Mouse (Mus musculus): ENCODE measurements around the gene Nr2c2ap. TPM values are rescaled to one million over a fixed set of nuclear protein-coding genes. Genes with fewer than 3 reads are reported as not detected.

Gene Nr2c2ap
- polyA plus RNA-seq, 1 experiment from 2014 or later: 14.9 TPM

DNA sequence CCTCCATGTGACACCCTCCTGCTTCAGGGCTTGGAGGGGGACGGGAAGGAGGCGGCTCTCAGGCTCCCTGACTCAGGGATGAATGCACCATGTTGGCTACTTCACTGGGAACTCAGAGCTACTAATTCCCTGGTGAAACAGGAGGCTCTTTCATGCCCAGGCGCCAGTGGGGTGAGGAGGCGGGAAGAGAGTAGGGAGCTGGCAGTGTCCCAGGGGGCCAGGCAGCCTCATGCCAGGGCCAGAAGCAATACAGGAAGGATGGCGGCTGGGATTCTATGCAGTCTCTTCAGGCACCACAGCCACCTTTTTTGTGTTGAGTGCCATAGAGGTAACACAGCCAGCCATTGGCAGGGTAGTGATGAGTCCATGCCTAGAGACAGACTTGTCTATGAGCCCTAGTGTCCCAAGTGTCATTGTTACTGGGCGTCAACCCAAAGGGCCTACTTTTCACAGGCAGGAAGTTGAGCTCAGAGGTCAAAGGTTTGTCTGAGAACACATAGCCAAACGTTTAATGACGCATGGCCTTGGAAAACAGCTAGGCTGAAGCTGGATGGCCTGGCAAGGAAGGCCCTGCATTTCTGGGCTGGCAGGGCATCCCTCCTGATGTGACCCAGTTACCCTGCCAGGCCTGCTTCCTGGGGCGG is 1.7 kb upstream of the Nr2c2ap start:
- no peak overlapping the region for H3K4me3 ChIP-seq (ENCODE audit: low read depth, low read length)
- ATAC-seq: peak; percentile 43
- H3K9me3 ChIP-seq (ENCODE audit: low read length): no peaks in the 10 kb centered on the region
- H3K27ac ChIP-seq (ENCODE audit: low read depth): peak overlapping the region; percentile 34
- H3K4me2 ChIP-seq (ENCODE audit: low read depth, low read length): no peak overlapping the region
- WGBS (ENCODE audit: insufficient replicate concordance): 71% methylated on average over 9 of the region's 9 CpGs
- no peak overlapping the region for H3K9ac ChIP-seq (replicated peaks)
- DNase-seq: no peak
- H3K36me3 ChIP-seq (replicated peaks; ENCODE audit: insufficient read depth, low read length): peaks cover 6% of the 10 kb centered on the region
- H3K4me1 ChIP-seq (ENCODE audit: insufficient read depth): peaks cover 17% of the 10 kb centered on the region
- no peaks in the 10 kb centered on the region for H3K27me3 ChIP-seq (ENCODE audit: insufficient read depth, low read length)
- TF ChIP-seq EP300 (IDR thresholded peaks at IDR 0.05; ENCODE audit: low read depth) (no peak), CTCF (IDR thresholded peaks at IDR 0.05; ENCODE audit: low read depth) (no peak)

DNA sequence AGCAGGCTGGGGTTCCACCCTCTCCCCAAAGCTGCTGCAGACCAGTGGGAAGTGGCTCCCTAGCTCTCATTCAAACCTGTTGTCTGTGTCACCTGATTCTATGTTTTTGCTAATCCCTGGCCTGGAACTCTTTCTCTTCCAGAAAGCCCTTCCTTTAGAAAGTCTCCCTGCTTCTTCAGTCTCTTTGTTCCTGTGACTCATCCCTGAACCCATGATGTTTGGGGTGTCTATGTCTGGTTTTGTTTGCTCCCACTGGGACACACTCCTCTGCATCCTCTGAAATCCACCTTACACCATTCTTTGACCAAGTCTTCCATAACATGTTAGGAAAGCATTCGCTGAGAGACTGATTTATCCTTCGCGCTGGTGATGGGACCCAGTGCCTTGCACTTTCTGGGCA is 1.1 kb upstream of the Nr2c2ap start:
- DNase-seq (no peak), ATAC-seq (no peak)
- Histone ChIP-seq H3K4me2 (ENCODE audit: low read depth, low read length) (no peak overlapping the region), H3K9me3 (ENCODE audit: low read length) (no peaks in the 10 kb centered on the region), H3K27ac (ENCODE audit: low read depth) (0 out of 2 replicates have a peak overlapping the region, but pooled peaks have one; percentile 29), H3K4me1 (ENCODE audit: insufficient read depth) (peaks cover 17% of the 10 kb centered on the region), H3K36me3 (replicated peaks; ENCODE audit: insufficient read depth, low read length) (peaks cover 7% of the 10 kb centered on the region), H3K9ac (replicated peaks) (no peak overlapping the region), H3K4me3 (ENCODE audit: low read depth, low read length) (no peak overlapping the region), H3K27me3 (ENCODE audit: insufficient read depth, low read length) (no peaks in the 10 kb centered on the region)
- TF ChIP-seq CTCF (IDR thresholded peaks at IDR 0.05; ENCODE audit: low read depth): no peak
- no peak for TF ChIP-seq EP300 (IDR thresholded peaks at IDR 0.05; ENCODE audit: low read depth)
- WGBS (ENCODE audit: insufficient replicate concordance): 84% methylated on average over 3 of the region's 3 CpGs

DNA sequence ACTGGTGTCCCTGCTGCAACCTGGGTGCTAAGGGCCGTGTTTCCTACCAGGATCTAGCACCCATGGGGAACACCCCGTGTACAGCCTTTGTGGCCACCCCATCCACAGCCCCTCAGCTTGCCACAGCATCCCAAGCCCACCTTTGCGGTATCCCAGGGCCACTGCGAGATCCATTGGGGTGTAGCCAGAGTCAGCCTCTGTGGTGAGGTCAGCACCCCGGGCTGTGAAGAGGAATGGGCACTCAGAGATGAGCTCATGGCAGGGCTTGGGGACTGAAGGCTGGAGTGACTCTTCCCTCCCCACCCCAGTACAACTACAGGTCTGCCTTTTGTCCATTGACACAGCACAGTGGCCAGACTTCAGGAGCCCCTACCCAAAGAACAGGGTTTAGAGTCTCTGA is 3.0 kb downstream of the Nr2c2ap start:
- DNase-seq (no peak), ATAC-seq (no peak)
- Histone ChIP-seq H3K9ac (replicated peaks) (no peak overlapping the region), H3K27ac (ENCODE audit: low read depth) (no peak overlapping the region), H3K9me3 (ENCODE audit: low read length) (no peaks in the 10 kb centered on the region), H3K27me3 (ENCODE audit: insufficient read depth, low read length) (no peaks in the 10 kb centered on the region), H3K4me2 (ENCODE audit: low read depth, low read length) (no peak overlapping the region), H3K4me1 (ENCODE audit: insufficient read depth) (peaks cover 27% of the 10 kb centered on the region), H3K4me3 (ENCODE audit: low read depth, low read length) (no peak overlapping the region), H3K36me3 (replicated peaks; ENCODE audit: insufficient read depth, low read length) (peaks cover 14% of the 10 kb centered on the region)
- TF ChIP-seq CTCF (IDR thresholded peaks at IDR 0.05; ENCODE audit: low read depth) (no peak), EP300 (IDR thresholded peaks at IDR 0.05; ENCODE audit: low read depth) (no peak)
- 85% methylated on average over 5 of the region's 5 CpGs for WGBS (ENCODE audit: insufficient replicate concordance)

DNA sequence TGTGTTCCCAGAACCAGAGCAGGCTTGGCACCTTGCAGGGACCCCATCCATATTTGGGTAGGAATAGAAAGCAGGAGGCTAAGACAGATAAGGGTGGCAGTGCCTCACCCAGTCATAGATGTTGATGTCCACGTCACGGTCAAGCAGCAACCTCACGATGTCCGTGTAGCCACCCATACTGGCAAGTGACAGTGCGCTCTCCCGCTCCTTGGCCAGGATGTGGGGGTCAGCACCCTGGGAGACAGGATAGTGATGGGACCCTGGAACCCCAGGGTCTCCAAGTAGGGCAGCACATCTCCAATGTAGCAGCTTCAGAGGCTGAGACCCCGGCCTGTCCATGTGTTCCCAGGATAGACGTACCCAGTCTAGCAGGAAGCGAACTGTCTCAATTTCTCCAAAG is 3.8 kb downstream of the Nr2c2ap start:
- Histone ChIP-seq H3K9me3 (ENCODE audit: low read length) (no peaks in the 10 kb centered on the region), H3K9ac (replicated peaks) (no peak overlapping the region), H3K36me3 (replicated peaks; ENCODE audit: insufficient read depth, low read length) (peaks cover 14% of the 10 kb centered on the region), H3K4me2 (ENCODE audit: low read depth, low read length) (no peak overlapping the region), H3K4me3 (ENCODE audit: low read depth, low read length) (no peak overlapping the region), H3K27ac (ENCODE audit: low read depth) (no peak overlapping the region), H3K4me1 (ENCODE audit: insufficient read depth) (peaks cover 19% of the 10 kb centered on the region), H3K27me3 (ENCODE audit: insufficient read depth, low read length) (no peaks in the 10 kb centered on the region)
- WGBS (ENCODE audit: insufficient replicate concordance): 88% methylated on average over 9 of the region's 9 CpGs
- ATAC-seq (no peak), DNase-seq (no peak)
- TF ChIP-seq CTCF (IDR thresholded peaks at IDR 0.05; ENCODE audit: low read depth) (no peak), EP300 (IDR thresholded peaks at IDR 0.05; ENCODE audit: low read depth) (no peak)

DNA sequence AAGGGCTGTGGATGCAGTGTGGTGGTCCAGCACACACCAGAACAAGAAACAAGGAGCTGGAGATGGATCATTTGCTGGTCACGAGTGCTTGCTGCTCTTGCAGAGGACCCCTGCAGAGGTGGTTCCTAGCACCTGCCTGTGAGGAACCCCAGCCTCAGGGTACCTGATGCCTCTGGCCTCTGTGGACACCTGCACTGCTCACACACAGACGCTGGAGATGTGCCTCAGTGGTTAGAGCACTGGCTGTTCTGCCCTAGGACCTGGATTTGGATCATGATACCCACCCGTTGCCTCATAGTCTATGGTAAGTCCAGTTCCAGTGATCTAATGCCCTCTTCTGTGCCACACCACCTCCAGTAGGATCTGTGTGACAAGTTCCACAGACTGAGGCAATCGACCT is 5.5 kb downstream of the Nr2c2ap start:
- Histone ChIP-seq H3K4me1 (ENCODE audit: insufficient read depth) (peaks cover 26% of the 10 kb centered on the region), H3K4me2 (ENCODE audit: low read depth, low read length) (no peak overlapping the region), H3K4me3 (ENCODE audit: low read depth, low read length) (no peak overlapping the region), H3K9me3 (ENCODE audit: low read length) (no peaks in the 10 kb centered on the region), H3K27me3 (ENCODE audit: insufficient read depth, low read length) (no peaks in the 10 kb centered on the region), H3K36me3 (replicated peaks; ENCODE audit: insufficient read depth, low read length) (peaks cover 14% of the 10 kb centered on the region), H3K27ac (ENCODE audit: low read depth) (no peak overlapping the region), H3K9ac (replicated peaks) (no peak overlapping the region)
- WGBS (ENCODE audit: insufficient replicate concordance): 81% methylated on average over 4 of the region's 4 CpGs
- TF ChIP-seq CTCF (IDR thresholded peaks at IDR 0.05; ENCODE audit: low read depth): no peak
- no peak for TF ChIP-seq EP300 (IDR thresholded peaks at IDR 0.05; ENCODE audit: low read depth)
- DNase-seq (no peak), ATAC-seq (no peak)

DNA sequence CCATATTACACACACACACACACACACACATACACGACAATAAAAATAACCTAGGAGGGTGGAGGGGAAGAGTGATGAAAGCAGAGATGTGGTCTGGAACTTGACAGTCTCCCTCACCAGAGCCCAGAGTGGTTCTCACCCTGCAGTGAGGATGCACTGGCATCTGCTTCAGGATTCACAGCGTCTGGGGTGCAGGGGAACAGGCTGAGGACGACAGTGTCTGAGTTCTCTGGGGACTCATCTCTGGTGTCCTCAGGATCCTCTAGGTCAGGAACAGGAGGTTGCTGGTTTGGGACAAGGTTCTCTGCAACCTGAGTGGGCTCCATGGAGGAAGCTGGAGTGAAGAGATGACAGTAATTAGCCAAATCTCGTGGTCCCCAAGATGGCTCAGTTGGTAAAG is 6.8 kb downstream of the Nr2c2ap start:
- no peak overlapping the region for H3K4me3 ChIP-seq (ENCODE audit: low read depth, low read length)
- H3K4me1 ChIP-seq (ENCODE audit: insufficient read depth): peaks cover 21% of the 10 kb centered on the region
- peak overlapping the region; percentile 80; the same call in 1 of the 2 replicates for H3K27ac ChIP-seq (ENCODE audit: low read depth)
- DNase-seq (no peak), ATAC-seq (no peak)
- TF ChIP-seq CTCF (IDR thresholded peaks at IDR 0.05; ENCODE audit: low read depth): no peak
- no peak for TF ChIP-seq EP300 (IDR thresholded peaks at IDR 0.05; ENCODE audit: low read depth)
- peak overlapping the region; percentile 67 for H3K9ac ChIP-seq (replicated peaks)
- 79% methylated on average over 4 of the region's 4 CpGs for WGBS (ENCODE audit: insufficient replicate concordance)
- H3K27me3 ChIP-seq (ENCODE audit: insufficient read depth, low read length): no peaks in the 10 kb centered on the region
- peak overlapping the region; percentile 78 for H3K4me2 ChIP-seq (ENCODE audit: low read depth, low read length)
- peaks cover 16% of the 10 kb centered on the region for H3K36me3 ChIP-seq (replicated peaks; ENCODE audit: insufficient read depth, low read length)
- H3K9me3 ChIP-seq (ENCODE audit: low read length): no peaks in the 10 kb centered on the region

Measured in liver, postnatal 0 days (tissue).